Mouse (Mus musculus): Measurements from ENCODE around the gene Tbcd. TPM values are rescaled to one million over a fixed set of nuclear protein-coding genes. Genes with fewer than 3 reads are reported as not detected.

The Tbcd gene
- total and polyA plus RNA-seq, 2 experiments from 2014 or later, result 57.1 to 102 TPM

- Histone ChIP-seq H3K4me2 (ENCODE audit: low read depth, low read length) (no peak overlapping the region), H3K9ac (replicated peaks; ENCODE audit: low read length) (no peak overlapping the region), H3K4me3 (ENCODE audit: low read length) (no peak overlapping the region), H3K4me1 (ENCODE audit: insufficient read depth, low read length) (0 out of 2 replicates have a peak, but pooled peaks cover 7% of the 10 kb centered on the region), H3K27me3 (ENCODE audit: insufficient read depth, low read length) (no peaks in the 10 kb centered on the region), H3K36me3 (ENCODE audit: insufficient read depth, low read length) (no peaks in the 10 kb centered on the region), H3K27ac (no peak overlapping the region), H3K9me3 (ENCODE audit: low read length) (no peaks in the 10 kb centered on the region)
- WGBS, result 79% methylated on average over 17 of the region's 17 CpGs
- ATAC-seq (no peak), DNase-seq (ENCODE audit: low spot score) (no peak)
- TF ChIP-seq CTCF (IDR thresholded peaks at IDR 0.05; ENCODE audit: low read depth), result no peak
These were observed 66.1 kb downstream of the Tbcd start for GRCm38 (mm10) chr11:121517687-121518465.

- TF ChIP-seq CTCF (IDR thresholded peaks at IDR 0.05; ENCODE audit: low read depth), result no peak
- no peaks in the 10 kb centered on the region for H3K4me1 ChIP-seq (ENCODE audit: insufficient read depth, low read length)
- no peak for DNase-seq (ENCODE audit: low spot score)
- no peak within 1 kb of the TSS for H3K9ac ChIP-seq (replicated peaks; ENCODE audit: low read length)
- H3K36me3 ChIP-seq (ENCODE audit: insufficient read depth, low read length), result no peaks in the 10 kb centered on the region
- ATAC-seq, result no peak
- H3K4me2 ChIP-seq (ENCODE audit: low read depth, low read length), result no peak within 1 kb of the TSS
- H3K4me3 ChIP-seq (ENCODE audit: low read length), result no peak within 1 kb of the TSS
- H3K27ac ChIP-seq, result no peak within 1 kb of the TSS
- no peaks in the 10 kb centered on the region for H3K9me3 ChIP-seq (ENCODE audit: low read length)
- WGBS, result 57% methylated on average over 10 of the region's 10 CpGs
- no peaks in the 10 kb centered on the region for H3K27me3 ChIP-seq (ENCODE audit: insufficient read depth, low read length)
These were observed 67.4 kb downstream of the Tbcd start, which contains the start of gene Zfp750 for GRCm38 (mm10) chr11:121519131-121519530. Gene Zfp750, minus strand, starts transcription at chr11:121519333.

GRCm38 (mm10) chr11:121519703-121520102 is 68.0 kb downstream of the Tbcd start:
- Histone ChIP-seq H3K9me3 (ENCODE audit: low read length) (no peaks in the 10 kb centered on the region), H3K36me3 (ENCODE audit: insufficient read depth, low read length) (no peaks in the 10 kb centered on the region), H3K27me3 (ENCODE audit: insufficient read depth, low read length) (no peaks in the 10 kb centered on the region), H3K4me2 (ENCODE audit: low read depth, low read length) (no peak overlapping the region), H3K4me1 (ENCODE audit: insufficient read depth, low read length) (no peaks in the 10 kb centered on the region), H3K27ac (no peak overlapping the region), H3K4me3 (ENCODE audit: low read length) (no peak overlapping the region), H3K9ac (replicated peaks; ENCODE audit: low read length) (no peak overlapping the region)
- ATAC-seq (no peak), DNase-seq (ENCODE audit: low spot score) (no peak)
- 94% methylated on average over 7 of the region's 7 CpGs for WGBS
- no peak for TF ChIP-seq CTCF (IDR thresholded peaks at IDR 0.05; ENCODE audit: low read depth)

GRCm38 (mm10) chr11:121520761-121521160 is 69.0 kb downstream of the Tbcd start:
- ATAC-seq, result no peak
- H3K4me3 ChIP-seq (ENCODE audit: low read length), result no peak overlapping the region
- no peak for TF ChIP-seq CTCF (IDR thresholded peaks at IDR 0.05; ENCODE audit: low read depth)
- no peak overlapping the region for H3K4me2 ChIP-seq (ENCODE audit: low read depth, low read length)
- H3K27ac ChIP-seq, result no peak overlapping the region
- no peaks in the 10 kb centered on the region for H3K4me1 ChIP-seq (ENCODE audit: insufficient read depth, low read length)
- no peaks in the 10 kb centered on the region for H3K9me3 ChIP-seq (ENCODE audit: low read length)
- 72% methylated on average over 2 of the region's 2 CpGs for WGBS
- no peak for DNase-seq (ENCODE audit: low spot score)
- no peaks in the 10 kb centered on the region for H3K36me3 ChIP-seq (ENCODE audit: insufficient read depth, low read length)
- no peak overlapping the region for H3K9ac ChIP-seq (replicated peaks; ENCODE audit: low read length)
- no peaks in the 10 kb centered on the region for H3K27me3 ChIP-seq (ENCODE audit: insufficient read depth, low read length)

GRCm38 (mm10) chr11:121522156-121522762 is 70.5 kb downstream of the Tbcd start:
- 91% methylated on average over 4 of the region's 4 CpGs for WGBS
- no peaks in the 10 kb centered on the region for H3K27me3 ChIP-seq (ENCODE audit: insufficient read depth, low read length)
- H3K4me1 ChIP-seq (ENCODE audit: insufficient read depth, low read length), result no peaks in the 10 kb centered on the region

GRCm38 (mm10) chr11:121524191-121524590 is 72.4 kb downstream of the Tbcd start:
- H3K9ac ChIP-seq (replicated peaks; ENCODE audit: low read length), result no peak overlapping the region
- no peak overlapping the region for H3K4me3 ChIP-seq (ENCODE audit: low read length)
- no peaks in the 10 kb centered on the region for H3K4me1 ChIP-seq (ENCODE audit: insufficient read depth, low read length)
- H3K36me3 ChIP-seq (ENCODE audit: insufficient read depth, low read length), result no peaks in the 10 kb centered on the region
- H3K4me2 ChIP-seq (ENCODE audit: low read depth, low read length), result no peak overlapping the region
- DNase-seq (ENCODE audit: low spot score) (no peak), ATAC-seq (no peak)
- no peaks in the 10 kb centered on the region for H3K9me3 ChIP-seq (ENCODE audit: low read length)
- no peaks in the 10 kb centered on the region for H3K27me3 ChIP-seq (ENCODE audit: insufficient read depth, low read length)
- H3K27ac ChIP-seq, result no peak overlapping the region
- WGBS, result 93% methylated on average over 7 of the region's 7 CpGs
- no peak for TF ChIP-seq CTCF (IDR thresholded peaks at IDR 0.05; ENCODE audit: low read depth)

More at GRCm38 (mm10) chr11:121522156-121522762, 70.5 kb downstream of the Tbcd start:
- H3K9me3 ChIP-seq (ENCODE audit: low read length), result no peaks in the 10 kb centered on the region
- DNase-seq (ENCODE audit: low spot score) (no peak), ATAC-seq (no peak)
- H3K36me3 ChIP-seq (ENCODE audit: insufficient read depth, low read length), result no peaks in the 10 kb centered on the region
- no peak overlapping the region for H3K27ac ChIP-seq
- no peak overlapping the region for H3K9ac ChIP-seq (replicated peaks; ENCODE audit: low read length)
- no peak for TF ChIP-seq CTCF (IDR thresholded peaks at IDR 0.05; ENCODE audit: low read depth)
- no peak overlapping the region for H3K4me3 ChIP-seq (ENCODE audit: low read length)
- H3K4me2 ChIP-seq (ENCODE audit: low read depth, low read length), result no peak overlapping the region

- no peak for TF ChIP-seq CTCF (IDR thresholded peaks at IDR 0.05; ENCODE audit: low read depth)
These were observed 78.0 kb downstream of the Tbcd start for GRCm38 (mm10) chr11:121529747-121530146.

More at GRCm38 (mm10) chr11:121529747-121530146, 78.0 kb downstream of the Tbcd start:
- H3K4me3 ChIP-seq (ENCODE audit: low read length), result no peak overlapping the region
- no peaks in the 10 kb centered on the region for H3K9me3 ChIP-seq (ENCODE audit: low read length)
- H3K27ac ChIP-seq, result no peak overlapping the region
- DNase-seq (ENCODE audit: low spot score) (no peak), ATAC-seq (no peak)
- H3K9ac ChIP-seq (replicated peaks; ENCODE audit: low read length), result no peak overlapping the region
- WGBS, result 88% methylated on average over 3 of the region's 3 CpGs
- H3K27me3 ChIP-seq (ENCODE audit: insufficient read depth, low read length), result no peaks in the 10 kb centered on the region
- H3K4me2 ChIP-seq (ENCODE audit: low read depth, low read length), result no peak overlapping the region
- H3K4me1 ChIP-seq (ENCODE audit: insufficient read depth, low read length), result no peaks in the 10 kb centered on the region; the same call in 1 of the 2 replicates
- no peaks in the 10 kb centered on the region for H3K36me3 ChIP-seq (ENCODE audit: insufficient read depth, low read length)

Measured in hindbrain, postnatal 0 days (tissue).